Comparison of ENCODE assay signal across 16 mouse cellular contexts in the genomic region with DNA sequence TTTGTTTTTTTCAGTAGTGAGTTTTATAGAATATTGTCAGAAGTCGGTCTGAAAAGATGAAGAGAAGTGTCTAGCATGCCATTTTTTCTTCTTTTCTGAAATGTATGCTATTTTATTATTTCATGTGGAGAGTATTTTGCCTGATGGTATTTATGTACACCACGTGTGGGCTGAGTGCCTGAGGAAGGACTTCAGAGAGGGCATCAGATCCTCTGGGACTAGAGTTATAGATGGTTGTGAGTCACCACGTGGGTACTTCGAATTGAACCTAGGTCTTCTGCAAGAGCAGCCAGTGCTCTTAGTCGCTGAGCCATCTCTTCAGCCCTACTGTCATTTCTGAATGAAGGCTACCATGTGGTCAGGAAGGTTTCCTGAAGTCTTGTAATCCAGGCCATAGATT. TPM values are rescaled to one million over a fixed set of nuclear protein-coding genes. Genes with fewer than 3 reads are reported as not detected.
DNase-seq lines count a peak whose midpoint lies in the region; ATAC-seq and TF ChIP-seq lines count a peak whose summit lies in the region.
"Had no signal": no experiment of that assay in that cellular context is flagged by ENCODE, and none has a peak within 500 bp of the region (broad histone marks: within the 10 kb centered on the region; RNA-seq: fewer than 3 reads in every experiment).

No protein-coding gene starts in this region.

- H3K27me3 ChIP-seq in heart, embryonic 12.5 days (replicated peaks), result no peaks in the 10 kb centered on the region
- no peaks in the 10 kb centered on the region for H3K27me3 ChIP-seq in midbrain, embryonic 14.5 days (ENCODE audit: control insufficient read depth, insufficient read depth, low read length)
- H3K27me3 ChIP-seq in midbrain, embryonic 10.5 days (ENCODE audit: low read depth, poor library complexity, severe bottlenecking), result no peaks in the 10 kb centered on the region
- H3K27me3 ChIP-seq in myocyte (ENCODE audit: control insufficient read depth, insufficient read depth, insufficient read length), result no peaks in the 10 kb centered on the region
- H3K27me3 ChIP-seq in forebrain, embryonic 15.5 days, result no peaks in the 10 kb centered on the region
- H3K27me3 ChIP-seq: forebrain, embryonic 13.5 days; hindbrain, embryonic 12.5 days; hindbrain, embryonic 15.5 days; Patski had no signal

- no peak for TF ChIP-seq POLR2A in myocyte (IDR thresholded peaks at IDR 0.05; ENCODE audit: insufficient read length, low read depth)

- H3K9me3 ChIP-seq in heart, embryonic 12.5 days (replicated peaks), result no peaks in the 10 kb centered on the region
- H3K9me3 ChIP-seq in midbrain, embryonic 14.5 days (ENCODE audit: control insufficient read depth, low read length), result no peaks in the 10 kb centered on the region
- no peaks in the 10 kb centered on the region for H3K9me3 ChIP-seq in midbrain, embryonic 10.5 days (replicated peaks)
- no peaks in the 10 kb centered on the region for H3K9me3 ChIP-seq in forebrain, embryonic 15.5 days
- H3K9me3 ChIP-seq: forebrain, embryonic 10.5 days; forebrain, embryonic 13.5 days; hindbrain, embryonic 12.5 days; hindbrain, embryonic 15.5 days had no signal

- ATAC-seq in heart, embryonic 12.5 days (ENCODE audit: insufficient number of reproducible peaks, low FRiP score), result no peak
- ATAC-seq in midbrain, embryonic 14.5 days (ENCODE audit: low FRiP score, low TSS enrichment), result no peak
- ATAC-seq in forebrain, embryonic 15.5 days (replicated peaks), result no peak
- ATAC-seq: CD4-positive, CD25-positive, alpha-beta regulatory T cell, adult 4 months; forebrain, embryonic 13.5 days; intestine, postnatal 0 days; Patski had no signal

- 81% methylated on average over 5 of the region's 5 CpGs for WGBS in heart, embryonic 12.5 days
- WGBS in midbrain, embryonic 14.5 days, result 85% methylated on average over 5 of the region's 5 CpGs
- 88% methylated on average over 5 of the region's 5 CpGs for WGBS in midbrain, embryonic 10.5 days
- WGBS in forebrain, embryonic 15.5 days, result 86% methylated on average over 5 of the region's 5 CpGs

- H3K36me3 ChIP-seq in heart, embryonic 12.5 days, result peaks cover 66% of the 10 kb centered on the region
- peaks cover 27% of the 10 kb centered on the region for H3K36me3 ChIP-seq in midbrain, embryonic 14.5 days (ENCODE audit: control insufficient read depth, insufficient read depth, low read length)
- H3K36me3 ChIP-seq in midbrain, embryonic 10.5 days, result peaks cover 81% of the 10 kb centered on the region
- H3K36me3 ChIP-seq in myocyte (ENCODE audit: control insufficient read depth, insufficient read depth), result no peaks in the 10 kb centered on the region
- peaks cover 26% of the 10 kb centered on the region for H3K36me3 ChIP-seq in forebrain, embryonic 15.5 days

- H3K9ac ChIP-seq in heart, embryonic 12.5 days, result no peak overlapping the region
- no peak overlapping the region for H3K9ac ChIP-seq in midbrain, embryonic 14.5 days (replicated peaks; ENCODE audit: low read length)
- H3K9ac ChIP-seq in forebrain, embryonic 15.5 days (replicated peaks), result no peak overlapping the region
- H3K9ac ChIP-seq: forebrain, embryonic 13.5 days; hindbrain, embryonic 12.5 days; hindbrain, embryonic 15.5 days had no signal

- DNase-seq in heart, adult 11 months, result peak; percentile 74
- no peak for DNase-seq in midbrain, embryonic 14.5 days
- no peak for DNase-seq in midbrain, embryonic 10.5 days (ENCODE audit: low spot score)
- DNase-seq: cerebellum, adult 18-20 months; cerebellum, adult 9-10 months; cerebellum, postnatal 14 days had no signal

- no peak overlapping the region for H3K4me2 ChIP-seq in heart, embryonic 12.5 days
- H3K4me2 ChIP-seq in midbrain, embryonic 14.5 days (ENCODE audit: low read length), result no peak overlapping the region
- peak overlapping the region; percentile 25 for H3K4me2 ChIP-seq in myocyte (ENCODE audit: low read depth)
- no peak overlapping the region for H3K4me2 ChIP-seq in forebrain, embryonic 15.5 days (replicated peaks)
- H3K4me2 ChIP-seq: forebrain, embryonic 13.5 days; hindbrain, embryonic 12.5 days; hindbrain, embryonic 15.5 days had no signal

- no peaks in the 10 kb centered on the region for H3K79me2 ChIP-seq in myocyte (ENCODE audit: control insufficient read depth, insufficient read depth)

- H3K4me3 ChIP-seq in heart, embryonic 12.5 days, result no peak overlapping the region
- H3K4me3 ChIP-seq in midbrain, embryonic 14.5 days (replicated peaks; ENCODE audit: low read depth, low read length), result no peak overlapping the region
- H3K4me3 ChIP-seq in midbrain, embryonic 10.5 days, result no peak overlapping the region
- no peak overlapping the region for H3K4me3 ChIP-seq in myocyte
- H3K4me3 ChIP-seq in forebrain, embryonic 15.5 days, result no peak overlapping the region
- H3K4me3 ChIP-seq: forebrain, embryonic 10.5 days; forebrain, embryonic 13.5 days; hindbrain, embryonic 12.5 days; hindbrain, embryonic 15.5 days had no signal

- no peak overlapping the region for H3K27ac ChIP-seq in heart, embryonic 12.5 days (ENCODE audit: poor library complexity, severe bottlenecking)
- H3K27ac ChIP-seq in midbrain, embryonic 14.5 days (replicated peaks; ENCODE audit: low read depth, low read length), result 0 out of 2 replicates have a peak overlapping the region, but pooled peaks have one; percentile 5
- H3K27ac ChIP-seq in midbrain, embryonic 10.5 days (replicated peaks), result no peak overlapping the region
- no peak overlapping the region for H3K27ac ChIP-seq in forebrain, embryonic 15.5 days (replicated peaks)
- H3K27ac ChIP-seq: forebrain, embryonic 10.5 days; forebrain, embryonic 13.5 days; hindbrain, embryonic 15.5 days had no signal

- H3K4me1 ChIP-seq in heart, embryonic 12.5 days (replicated peaks), result peaks cover 34% of the 10 kb centered on the region
- H3K4me1 ChIP-seq in midbrain, embryonic 14.5 days (ENCODE audit: control insufficient read depth, insufficient read depth, low read length), result peaks cover 7% of the 10 kb centered on the region; the same call in 1 of the 2 replicates
- H3K4me1 ChIP-seq in midbrain, embryonic 10.5 days, result peaks cover 25% of the 10 kb centered on the region
- H3K4me1 ChIP-seq in forebrain, embryonic 15.5 days, result peaks cover 14% of the 10 kb centered on the region

- no peak overlapping the region for H3ac ChIP-seq in myocyte (ENCODE audit: control insufficient read depth, insufficient read length)

TF ChIP-seq in myocyte, 11 proteins besides CTCF, POLR2A, EP300 and RAD21:
- TF ChIP-seq USF1 (IDR thresholded peaks at IDR 0.05; ENCODE audit: low read depth) (peak; percentile 48), SRF (IDR thresholded peaks at IDR 0.05; ENCODE audit: control insufficient read depth, insufficient read length, low read depth) (no peak)

RNA-seq across cellular contexts. Expression of gene Myh10, which starts 28.4 kb away (rescaled TPM):
- polyA plus RNA-seq in heart, embryonic 12.5 days (2016; fragmentation: Nextera tagmentation; extraction: Ambion mirVana), result 219 and 235 TPM in 2 replicates
- polyA plus RNA-seq in midbrain, embryonic 14.5 days (2014; fragmentation: Nextera tagmentation; extraction: Ambion mirVana), result 96.4 and 107 TPM in 2 replicates
- 134 and 157 TPM in 2 replicates for polyA plus RNA-seq in midbrain, embryonic 10.5 days (2016; fragmentation: Nextera tagmentation; extraction: Ambion mirVana)
- 20.9 TPM for polyA plus RNA-seq in myocyte (2012; fragmentation: generic; extraction: Trizol)
- 115 and 118 TPM in 2 replicates for polyA plus RNA-seq in forebrain, embryonic 15.5 days (2015; fragmentation: Nextera tagmentation; extraction: Ambion mirVana)
